Mouse (Mus musculus) hindlimb bud, embryonic 11.5 days (tissue): Measurements from ENCODE around the gene Crebl2.

Experiments used
- DNase-seq: peaks from one replicate; pipeline ENCODE4 v3.0.0-alpha.2; 2012; ENCODE audit warnings: low read depth, low spot score; ENCODE audit errors: extremely low spot score

Crebl2 gene

GRCm38 (mm10) chr6:134819741-134820140 lies 10.2 kb upstream of the Crebl2 start:
- DNase-seq: no peak

DNA sequence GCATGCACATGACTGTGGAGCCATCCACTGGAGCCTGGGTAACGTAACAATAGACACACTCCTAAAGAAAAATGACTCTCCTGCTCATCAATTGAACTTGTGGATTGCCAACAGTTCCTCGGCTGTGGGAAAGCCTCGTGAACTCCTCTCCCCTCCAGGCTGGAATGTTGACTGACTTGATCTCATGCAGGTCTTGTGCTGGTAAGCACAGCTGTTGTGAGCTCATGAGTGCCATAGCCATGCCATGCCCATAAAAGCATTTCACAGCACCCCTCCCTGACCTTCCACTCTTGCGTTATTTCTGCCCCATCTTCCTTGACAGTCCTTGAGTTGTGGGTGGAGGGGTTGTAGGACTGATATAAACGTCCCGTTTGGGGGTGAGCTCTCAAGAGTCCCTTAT lies 9.5 kb upstream of the Crebl2 start:
- DNase-seq: no peak

DNA sequence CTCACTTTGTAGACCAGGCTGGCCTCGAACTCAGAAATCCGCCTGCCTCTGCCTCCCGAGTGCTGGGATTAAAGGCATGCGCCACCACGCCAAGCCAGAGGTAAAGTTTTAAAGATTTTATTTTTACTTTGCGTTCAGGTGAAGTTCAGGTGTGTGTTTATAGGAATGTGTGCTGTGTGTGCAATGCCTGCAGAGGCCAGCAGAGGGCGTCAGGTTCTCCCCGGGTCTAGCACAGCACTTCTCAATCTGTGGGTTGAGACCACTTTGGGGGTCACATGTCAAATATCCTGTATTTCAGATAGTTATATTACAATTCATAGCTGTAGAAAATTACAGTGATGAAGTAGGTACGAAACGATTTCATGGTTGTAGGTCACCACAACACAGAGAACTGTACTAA lies 7.1 kb upstream of the Crebl2 start:
- DNase-seq: no peak

GRCm38 (mm10) chr6:134830776-134831175 lies 822 bp downstream of the Crebl2 start:
- DNase-seq: no peak

GRCm38 (mm10) chr6:134834585-134835251 lies 4.8 kb downstream of the Crebl2 start:
- DNase-seq: no peak

- no peak for DNase-seq
These were observed 8.2 kb downstream of the Crebl2 start for GRCm38 (mm10) chr6:134838111-134838510.

DNA sequence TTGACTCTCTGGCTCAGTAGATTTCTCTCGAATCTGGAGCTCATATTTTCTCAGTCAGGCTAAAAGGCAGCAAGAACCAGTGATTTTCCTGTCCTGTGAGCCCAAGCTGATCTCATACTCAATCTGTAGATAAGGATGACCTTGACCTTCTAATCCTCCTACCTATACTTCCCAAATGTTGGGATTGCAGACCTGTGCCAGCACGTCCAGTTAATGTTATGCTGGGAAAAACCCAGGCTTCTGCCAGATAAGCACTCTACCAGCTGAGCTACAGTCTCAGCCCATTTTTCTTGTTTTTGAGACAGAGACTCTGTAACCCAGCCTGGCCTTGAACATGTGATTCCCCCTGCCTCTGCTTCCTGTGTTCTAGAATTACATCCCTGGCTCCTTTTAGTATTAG lies 10.4 kb downstream of the Crebl2 start:
- no peak for DNase-seq

DNA sequence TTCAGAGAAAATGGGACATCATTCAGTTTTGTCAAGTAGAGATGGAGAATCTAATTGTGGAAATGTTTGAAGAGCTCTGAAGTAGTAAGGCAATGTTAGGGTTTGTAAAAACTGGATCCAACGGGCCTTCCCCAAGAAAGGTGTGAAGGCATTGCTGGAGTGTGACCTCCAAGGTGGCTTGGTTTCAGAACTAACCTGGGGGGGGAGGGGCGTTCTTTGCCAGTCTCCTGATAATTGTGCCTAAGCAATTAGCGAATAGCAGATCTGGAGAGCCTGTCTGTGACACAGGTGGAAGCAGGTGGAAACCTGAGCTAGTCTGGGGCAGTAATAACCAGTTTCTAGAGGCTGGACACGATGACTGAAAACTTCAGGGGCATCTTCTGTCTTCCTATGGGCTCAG lies 15.8 kb downstream of the Crebl2 start:
- no peak for DNase-seq

DNA sequence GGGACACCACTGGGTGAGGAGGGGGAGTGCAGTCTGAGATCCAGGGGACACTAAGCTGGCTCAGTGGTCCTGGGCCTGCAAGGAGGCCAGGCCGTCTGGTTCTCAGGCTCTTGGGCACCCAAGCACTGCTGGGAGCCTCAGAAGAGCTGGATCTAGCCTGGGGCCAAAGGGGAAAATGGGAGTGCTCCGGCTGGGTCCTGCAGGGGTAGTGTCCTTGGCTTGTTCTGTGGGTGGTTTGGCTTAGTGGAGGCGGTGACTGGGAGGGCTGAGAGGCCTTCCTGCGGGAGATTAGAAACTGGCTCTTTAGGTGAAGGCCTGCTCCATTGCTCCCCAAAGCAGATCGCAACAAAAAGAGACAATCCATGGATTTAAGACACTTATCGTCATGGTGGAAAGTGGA lies 16.4 kb downstream of the Crebl2 start:
- DNase-seq: no peak

DNA sequence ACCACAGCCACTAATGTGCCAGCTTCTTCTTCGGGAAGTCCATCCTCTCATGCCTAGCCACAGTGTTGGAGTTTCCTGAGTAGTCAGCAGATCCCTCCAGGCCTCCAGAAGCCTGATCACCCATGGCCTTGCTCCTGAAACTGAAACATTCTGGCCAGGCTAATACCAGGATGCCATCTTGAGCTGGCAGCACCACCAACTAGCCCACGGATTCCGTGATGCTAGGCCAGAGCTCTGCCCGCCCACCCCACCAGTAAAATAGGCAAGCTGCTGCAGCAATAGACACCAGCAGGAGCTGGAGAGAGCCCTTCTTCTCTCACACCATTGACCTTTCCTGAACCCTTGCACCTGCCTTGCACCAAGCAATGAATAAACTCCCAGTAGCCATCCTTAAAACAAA lies 17.6 kb downstream of the Crebl2 start:
- no peak for DNase-seq

GRCm38 (mm10) chr6:134848197-134848890 lies 18.4 kb downstream of the Crebl2 start:
- peak; percentile 33 for DNase-seq

DNA sequence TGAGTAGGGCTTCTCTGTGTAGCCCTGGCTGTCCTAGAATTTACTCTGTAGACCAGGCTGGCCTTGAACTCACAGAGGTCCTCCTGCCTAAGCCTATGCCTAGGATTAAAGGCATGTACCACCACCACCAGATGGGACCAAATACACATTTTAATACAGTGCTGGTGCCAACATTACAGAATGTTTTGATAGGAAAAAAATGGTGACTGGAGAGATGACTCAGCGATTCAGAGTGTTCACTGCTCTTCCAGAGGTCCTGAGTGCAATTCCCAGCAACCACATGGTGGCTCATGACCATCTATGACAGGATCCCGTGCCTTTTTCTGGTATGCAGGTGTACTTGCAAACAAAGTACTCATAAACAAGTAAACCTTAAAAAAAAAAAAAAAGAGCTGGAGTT lies 19.5 kb downstream of the Crebl2 start:
- no peak for DNase-seq

- no peak for DNase-seq
These were observed 20.0 kb downstream of the Crebl2 start for GRCm38 (mm10) chr6:134849985-134850384.

- no peak for DNase-seq
These were observed 24.8 kb downstream of the Crebl2 start for GRCm38 (mm10) chr6:134854782-134855181.

DNA sequence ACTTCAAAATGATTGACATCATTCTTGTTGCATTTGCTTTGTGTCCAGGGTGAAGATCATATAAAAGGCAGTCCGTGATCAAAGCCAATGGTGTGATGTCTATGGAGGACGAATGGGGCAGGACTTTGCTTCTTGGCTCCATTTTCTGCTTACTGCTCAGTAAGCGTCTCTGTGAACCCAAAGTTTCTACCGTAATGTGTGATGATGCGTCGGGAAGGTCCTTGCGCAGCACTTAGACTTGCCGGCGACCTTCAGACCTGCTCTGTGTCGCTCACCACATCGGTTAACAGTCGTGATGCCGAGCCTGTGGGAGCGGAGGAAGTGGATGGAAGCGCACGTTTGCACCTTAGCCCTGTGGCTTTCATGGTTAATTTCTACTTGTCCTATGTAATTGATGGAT lies 26.0 kb downstream of the Crebl2 start:
- DNase-seq: no peak

DNA sequence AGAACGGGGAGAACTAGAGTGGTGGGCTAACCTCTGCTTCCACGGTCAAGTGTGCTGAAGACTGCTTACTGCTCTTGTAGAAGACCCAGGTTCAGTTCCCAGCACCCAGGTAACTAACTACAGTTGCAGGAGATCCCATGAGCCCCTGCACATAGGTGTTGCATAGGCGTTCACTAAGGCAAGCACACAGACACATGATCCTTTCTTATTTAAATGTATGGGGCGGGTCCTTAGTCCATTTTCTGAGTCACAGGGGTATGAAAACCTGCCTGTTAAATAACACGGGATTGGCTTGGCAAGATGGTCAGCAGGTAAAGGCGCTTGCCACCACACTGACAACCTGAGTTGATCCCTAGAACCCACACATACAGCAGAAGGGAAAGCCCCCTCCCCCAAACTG lies 29.1 kb downstream of the Crebl2 start:
- DNase-seq: no peak

- DNase-seq: no peak
These were observed 30.3 kb downstream of the Crebl2 start for GRCm38 (mm10) chr6:134860275-134860674.

DNA sequence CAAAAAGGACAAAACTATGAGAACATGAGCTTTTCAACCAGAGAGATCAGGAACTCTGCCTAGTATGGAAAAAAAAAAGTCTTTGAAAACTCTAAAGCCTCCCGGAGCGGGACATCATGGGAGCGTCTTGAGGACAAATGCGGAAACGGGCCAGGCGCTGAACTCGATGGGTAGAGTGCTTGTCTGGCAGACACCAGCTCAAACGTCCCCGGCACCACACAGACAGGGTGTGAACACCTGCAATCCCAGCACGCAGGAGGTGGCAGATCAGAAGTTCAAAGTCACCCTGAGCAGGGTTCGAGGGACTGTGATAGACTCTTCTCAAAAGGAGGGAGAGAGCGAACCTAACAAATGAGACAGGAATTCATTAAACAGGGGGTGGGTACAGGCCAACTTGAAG lies 31.4 kb downstream of the Crebl2 start:
- DNase-seq: no peak

- no peak for DNase-seq
These were observed 32.7 kb downstream of the Crebl2 start for GRCm38 (mm10) chr6:134862671-134863104.

DNA sequence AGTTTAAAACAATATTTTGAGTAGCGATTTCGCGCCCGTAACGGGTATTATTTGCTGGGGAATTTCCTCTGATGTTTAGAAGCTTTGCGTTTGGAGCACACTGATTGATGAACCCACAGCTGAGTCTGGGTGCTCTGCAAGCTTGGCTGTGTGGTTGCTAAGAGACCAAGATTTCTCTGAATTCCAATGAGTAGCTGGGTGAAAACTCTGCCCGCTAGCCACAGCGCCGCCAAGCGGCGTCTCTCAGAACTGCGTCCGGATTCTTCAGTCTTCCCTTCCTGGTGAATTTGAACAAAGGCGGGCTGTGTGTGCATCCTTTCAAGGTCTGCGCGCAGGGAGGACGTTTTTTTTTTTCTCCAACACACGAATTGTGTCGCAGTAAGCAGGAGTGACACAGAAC lies 33.2 kb downstream of the Crebl2 start:
- DNase-seq: peak; percentile 99

DNA sequence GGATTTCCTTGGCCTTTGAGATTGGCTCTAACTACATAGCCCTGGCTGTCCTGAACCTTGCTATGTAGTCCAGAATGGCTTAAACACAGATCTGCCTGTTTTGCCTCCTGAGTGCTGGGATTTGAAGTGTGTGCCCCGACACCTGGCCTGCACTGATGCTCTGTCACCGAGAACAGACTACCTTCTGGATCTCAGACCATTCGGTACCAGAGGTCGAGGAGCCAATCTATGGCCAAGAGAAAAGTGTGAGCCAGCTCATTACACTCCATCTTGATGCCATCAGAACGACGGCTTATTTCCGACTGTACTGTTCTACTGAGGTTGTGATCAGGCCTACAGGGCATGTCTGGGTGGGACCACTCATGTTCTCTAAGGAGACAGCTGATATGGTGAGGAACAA lies 36.2 kb downstream of the Crebl2 start:
- no peak for DNase-seq

GRCm38 (mm10) chr6:134867325-134867724 lies 37.4 kb downstream of the Crebl2 start:
- no peak for DNase-seq
